Mouse (Mus musculus) forelimb bud, embryonic 11.5 days (tissue): ENCODE measurements around the gene Gprin1.
A peak's percentile ranks its signal among the peaks of the same experiment; 100 is the strongest.
"Not testable (repeated sequence)": the region's sequence is repeated elsewhere in the genome, so short reads cannot be mapped to it uniquely, and the experiment has no call there.

Experiments used
- DNase-seq: peaks from one replicate; pipeline ENCODE4 v3.0.0-alpha.2; 2012; ENCODE audit warnings: low read depth, low spot score

Gene Gprin1

GRCm38 (mm10) chr13:54749864-54750411 is at the start of gene Gprin1:
Gene Gprin1 (minus strand): TSS chr13:54749874.
- no peak for DNase-seq

- no peak for DNase-seq
These were observed 49.1 kb upstream of the Gprin1 start for GRCm38 (mm10) chr13:54798740-54799139.

GRCm38 (mm10) chr13:54797861-54798643 is 48.4 kb upstream of the Gprin1 start:
- no peak for DNase-seq

- peak; percentile 70 for DNase-seq
These were observed 47.7 kb upstream of the Gprin1 start for GRCm38 (mm10) chr13:54797356-54797755.

- DNase-seq = no peak
These were observed 45.2 kb upstream of the Gprin1 start for GRCm38 (mm10) chr13:54794843-54795242.

- no peak for DNase-seq
These were observed 44.4 kb upstream of the Gprin1 start for GRCm38 (mm10) chr13:54794002-54794577.

GRCm38 (mm10) chr13:54792259-54793230 is 42.9 kb upstream of the Gprin1 start:
- DNase-seq = no peak

GRCm38 (mm10) chr13:54789561-54790397 is 40.1 kb upstream of the Gprin1 start:
- no peak for DNase-seq

- DNase-seq = peak; percentile 86
These were observed 39.3 kb upstream of the Gprin1 start, which contains the start of gene Tspan17 for GRCm38 (mm10) chr13:54788740-54789560. Gene Tspan17 (plus strand): TSS chr13:54789377.

GRCm38 (mm10) chr13:54787591-54787990 is 37.9 kb upstream of the Gprin1 start:
- not testable (repeated sequence) for DNase-seq

- DNase-seq = no peak
These were observed 34.0 kb upstream of the Gprin1 start, which contains the start of gene Eif4e1b for GRCm38 (mm10) chr13:54783698-54784097. Gene Eif4e1b (plus strand): TSS chr13:54783998.

GRCm38 (mm10) chr13:54783235-54783634 is 33.6 kb upstream of the Gprin1 start:
- no peak for DNase-seq

GRCm38 (mm10) chr13:54781086-54781485 is 31.4 kb upstream of the Gprin1 start:
- DNase-seq = no peak

- DNase-seq = no peak
These were observed 30.9 kb upstream of the Gprin1 start for GRCm38 (mm10) chr13:54780592-54780991.

- no peak for DNase-seq
These were observed 17.3 kb upstream of the Gprin1 start for GRCm38 (mm10) chr13:54767012-54767411.

- no peak for DNase-seq
These were observed 16.6 kb upstream of the Gprin1 start, which contains the start of gene Sncb for GRCm38 (mm10) chr13:54766192-54766768. Gene Sncb (minus strand): TSS chr13:54766595.

GRCm38 (mm10) chr13:54765281-54766191 is 15.9 kb upstream of the Gprin1 start:
- DNase-seq = no peak

GRCm38 (mm10) chr13:54760906-54761305 is 11.2 kb upstream of the Gprin1 start:
- DNase-seq = no peak
